Mouse (Mus musculus) splenic B cell, adult 2 months (primary cell): ENCODE measurements at regions not wholly inside any gene's neighbourhood (a gene's known extent, or its start where the extent isn't known, plus 50 kb on each side); places are given as distances from the start of the nearest gene placed in this dataset.

ENCODE experiments used
- DNase-seq: peaks from one replicate; pipeline ENCODE4 v3.0.0-alpha.2; 2011; ENCODE audit warnings: low read depth, low spot score
- H3K27me3 ChIP-seq: 2 replicates; pipeline ENCODE4 v1.6.1; 2012; ENCODE audit warnings: mild to moderate bottlenecking, low read length, moderate library complexity, mixed read lengths; ENCODE audit not compliant: control insufficient read depth, poor library complexity, insufficient read depth, severe bottlenecking
- H3K36me3 ChIP-seq: 2 replicates; pipeline ENCODE4 v1.6.1; 2012; ENCODE audit warnings: mild to moderate bottlenecking, low read length, moderate library complexity, mixed read lengths; ENCODE audit not compliant: control insufficient read depth, poor library complexity, insufficient read depth, severe bottlenecking

- DNase-seq = no peak
- H3K36me3 ChIP-seq = no peaks in the 10 kb centered on the region
- no peaks in the 10 kb centered on the region for H3K27me3 ChIP-seq
These were observed 142.5 kb upstream of the Foxa2 start for GRCm38 (mm10) chr2:148189287-148189686.

GRCm38 (mm10) chr2:148192946-148193345, 146.2 kb upstream of the Foxa2 start:
- Histone ChIP-seq H3K27me3 (no peaks in the 10 kb centered on the region), H3K36me3 (no peaks in the 10 kb centered on the region)
- no peak for DNase-seq

GRCm38 (mm10) chr2:148197375-148198015, 150.7 kb upstream of the Foxa2 start:
- Histone ChIP-seq H3K36me3 (no peaks in the 10 kb centered on the region), H3K27me3 (no peaks in the 10 kb centered on the region)
- no peak for DNase-seq

- DNase-seq = no peak
- no peaks in the 10 kb centered on the region for H3K27me3 ChIP-seq
- H3K36me3 ChIP-seq = no peaks in the 10 kb centered on the region
These were observed 159.9 kb upstream of the Foxa2 start for GRCm38 (mm10) chr2:148206633-148207032.

- Histone ChIP-seq H3K36me3 (no peaks in the 10 kb centered on the region), H3K27me3 (no peaks in the 10 kb centered on the region)
- no peak for DNase-seq
These were observed 164.0 kb upstream of the Foxa2 start for GRCm38 (mm10) chr2:148210813-148211212.

GRCm38 (mm10) chr2:148217136-148217535, 170.4 kb upstream of the Foxa2 start:
- H3K36me3 ChIP-seq = no peaks in the 10 kb centered on the region
- no peaks in the 10 kb centered on the region for H3K27me3 ChIP-seq
- no peak for DNase-seq

- Histone ChIP-seq H3K27me3 (no peaks in the 10 kb centered on the region), H3K36me3 (no peaks in the 10 kb centered on the region)
- DNase-seq = no peak
These were observed 161.3 kb upstream of the Sstr4 start for GRCm38 (mm10) chr2:148233691-148234300.

GRCm38 (mm10) chr2:148237121-148237520, 158.0 kb upstream of the Sstr4 start:
- H3K36me3 ChIP-seq = no peaks in the 10 kb centered on the region
- H3K27me3 ChIP-seq = no peaks in the 10 kb centered on the region
- DNase-seq = no peak

GRCm38 (mm10) chr2:148239046-148239445, 156.1 kb upstream of the Sstr4 start:
- DNase-seq = no peak
- Histone ChIP-seq H3K27me3 (no peaks in the 10 kb centered on the region), H3K36me3 (no peaks in the 10 kb centered on the region)

- H3K27me3 ChIP-seq = no peaks in the 10 kb centered on the region
- H3K36me3 ChIP-seq = no peaks in the 10 kb centered on the region
- no peak for DNase-seq
These were observed 152.9 kb upstream of the Sstr4 start for GRCm38 (mm10) chr2:148242242-148242641.

- H3K36me3 ChIP-seq = no peaks in the 10 kb centered on the region
- no peak for DNase-seq
- no peaks in the 10 kb centered on the region for H3K27me3 ChIP-seq
These were observed 149.6 kb upstream of the Sstr4 start for GRCm38 (mm10) chr2:148245575-148245974.

GRCm38 (mm10) chr2:148250902-148251301, 144.2 kb upstream of the Sstr4 start:
- Histone ChIP-seq H3K36me3 (no peaks in the 10 kb centered on the region), H3K27me3 (no peaks in the 10 kb centered on the region)
- no peak for DNase-seq

- Histone ChIP-seq H3K36me3 (no peaks in the 10 kb centered on the region), H3K27me3 (no peaks in the 10 kb centered on the region)
- no peak for DNase-seq
These were observed 139.5 kb upstream of the Sstr4 start for GRCm38 (mm10) chr2:148255662-148256061.

GRCm38 (mm10) chr2:148264111-148264730, 130.9 kb upstream of the Sstr4 start:
- DNase-seq = no peak
- H3K36me3 ChIP-seq = no peaks in the 10 kb centered on the region
- H3K27me3 ChIP-seq = no peaks in the 10 kb centered on the region

GRCm38 (mm10) chr2:148279200-148279599, 115.9 kb upstream of the Sstr4 start:
- DNase-seq = no peak
- Histone ChIP-seq H3K36me3 (no peaks in the 10 kb centered on the region), H3K27me3 (no peaks in the 10 kb centered on the region)
